Mouse (Mus musculus) lung, adult 2 months (tissue): ENCODE results near the gene Skap1. TPM values are rescaled to one million over a fixed set of nuclear protein-coding genes. Genes with fewer than 3 reads are reported as not detected.

ENCODE experiments used
- DNase-seq: peaks from one replicate; pipeline ENCODE4 v3.0.0; 2022
- H3K4me1 ChIP-seq: fragments of 200-500 bp; 2 replicates; pipeline ENCODE4 v1.6.1; 2011; ENCODE audit warnings: low read length; ENCODE audit not compliant: control insufficient read depth, insufficient read depth
- H3K4me3 ChIP-seq: fragments of 200-500 bp; replicated peaks from 2 replicates; pipeline ENCODE3; 2011; ENCODE audit warnings: low read depth, mild to moderate bottlenecking, control low read depth, low read length; ENCODE audit errors: extremely low read depth
- CTCF ChIP-seq: fragments of 200-500 bp; IDR thresholded peaks from 2 replicates; pipeline ENCODE4 v1.5.1; 2011; ENCODE audit warnings: mild to moderate bottlenecking, low read length, control low read depth; ENCODE audit not compliant: insufficient read depth
- POLR2A ChIP-seq: fragments of 200-500 bp; IDR thresholded peaks from 2 replicates; pipeline ENCODE4 v1.6.1; 2011; ENCODE audit warnings: low read depth, mild to moderate bottlenecking, control low read depth, low read length, borderline replicate concordance; ENCODE audit errors: extremely low read depth
- whole genome bisulfite sequencing: fragments of 180-500 bp; shearing (Covaris S2); methylation state at CpG from one replicate; pipeline ENCODE4 v1.1.7; 2018; 5-methylcytosine and 5-hydroxymethylcytosine counted together
- polyA plus RNA-seq: library from polyadenylated mRNA; depleted of rRNA; stranded (reverse); fragments of >200 nt; gene quantifications from 2 replicates; pipeline ENCODE4 v1.2.3, GENCODE M21; 2012

Skap1 gene
- polyA plus RNA-seq, 1 experiment = 2.2 TPM

GRCm38 (mm10) chr11:96765645-96766044 is 301.3 kb downstream of the Skap1 start:
- WGBS = 18% methylated on average over 7 of the region's 7 CpGs
- H3K4me3 ChIP-seq = no peak overlapping the region
- H3K4me1 ChIP-seq = peaks cover 8% of the 10 kb centered on the region
- TF ChIP-seq POLR2A = no peak
- TF ChIP-seq CTCF = no peak
- no peak for DNase-seq

- 74% methylated on average over 12 of the region's 12 CpGs for WGBS
- TF ChIP-seq POLR2A (no peak), CTCF (no peak)
- no peak for DNase-seq
- no peak overlapping the region for H3K4me3 ChIP-seq
- peaks cover 8% of the 10 kb centered on the region for H3K4me1 ChIP-seq
Measured at GRCm38 (mm10) chr11:96766555-96766954, 302.2 kb downstream of the Skap1 start.

- no peak for DNase-seq
- H3K4me3 ChIP-seq = no peak overlapping the region
- H3K4me1 ChIP-seq = peaks cover 8% of the 10 kb centered on the region
- TF ChIP-seq CTCF (no peak), POLR2A (no peak)
- 73% methylated on average over 7 of the region's 7 CpGs for WGBS
Measured at GRCm38 (mm10) chr11:96767096-96767495, 302.7 kb downstream of the Skap1 start.

GRCm38 (mm10) chr11:96768240-96768639 is 303.8 kb downstream of the Skap1 start:
- 60% methylated on average over 9 of the region's 9 CpGs for WGBS
- peaks cover 4% of the 10 kb centered on the region for H3K4me1 ChIP-seq
- TF ChIP-seq CTCF (no peak), POLR2A (no peak)
- DNase-seq = peak; percentile 53
- no peak overlapping the region for H3K4me3 ChIP-seq

GRCm38 (mm10) chr11:96771274-96771975 is 307.0 kb downstream of the Skap1 start:
- H3K4me1 ChIP-seq = peaks cover 3% of the 10 kb centered on the region; the same call in 1 of the 2 replicates
- WGBS = 95% methylated on average over 9 of the region's 9 CpGs
- no peak for TF ChIP-seq POLR2A
- TF ChIP-seq CTCF = no peak
- DNase-seq = no peak
- no peak overlapping the region for H3K4me3 ChIP-seq

GRCm38 (mm10) chr11:96772413-96772812 is 308.0 kb downstream of the Skap1 start:
- WGBS = 82% methylated on average over 9 of the region's 9 CpGs

GRCm38 (mm10) chr11:96774536-96774935 is 310.1 kb downstream of the Skap1 start:
- DNase-seq = no peak
- 71% methylated on average over 3 of the region's 3 CpGs for WGBS
- no peak overlapping the region for H3K4me3 ChIP-seq
- TF ChIP-seq POLR2A (no peak), CTCF (no peak)
- H3K4me1 ChIP-seq = peaks cover 7% of the 10 kb centered on the region

More at GRCm38 (mm10) chr11:96772413-96772812, 308.0 kb downstream of the Skap1 start:
- DNase-seq = no peak
- TF ChIP-seq CTCF = no peak
- TF ChIP-seq POLR2A = no peak
- H3K4me1 ChIP-seq = peaks cover 7% of the 10 kb centered on the region
- H3K4me3 ChIP-seq = no peak overlapping the region

GRCm38 (mm10) chr11:96775063-96775462 is 310.7 kb downstream of the Skap1 start:
- Histone ChIP-seq H3K4me1 (peaks cover 7% of the 10 kb centered on the region), H3K4me3 (no peak overlapping the region)
- 70% methylated on average over 8 of the region's 8 CpGs for WGBS
- no peak for DNase-seq
- TF ChIP-seq POLR2A (no peak), CTCF (no peak)

- DNase-seq = no peak
- no peak for TF ChIP-seq POLR2A
- TF ChIP-seq CTCF = no peak
- no peak overlapping the region for H3K4me3 ChIP-seq
- H3K4me1 ChIP-seq = peaks cover 7% of the 10 kb centered on the region
- WGBS = 63% methylated on average over 7 of the region's 7 CpGs
Measured at GRCm38 (mm10) chr11:96775665-96776064, 311.3 kb downstream of the Skap1 start.

GRCm38 (mm10) chr11:96776068-96776467 is 311.7 kb downstream of the Skap1 start:
- DNase-seq = no peak
- Histone ChIP-seq H3K4me3 (no peak overlapping the region), H3K4me1 (peaks cover 7% of the 10 kb centered on the region)
- 32% methylated on average over 3 of the region's 3 CpGs for WGBS
- TF ChIP-seq CTCF (no peak), POLR2A (no peak)
